Mouse (Mus musculus) CD4-positive, CD25-positive, alpha-beta regulatory T cell, adult 2 months (primary cell): ENCODE results near the gene Exosc5.

ENCODE experiments used
- DNase-seq: peaks from one replicate; pipeline ENCODE4 v3.0.0-alpha.2; 2012; ENCODE audit warnings: low read depth, low spot score

Exosc5 gene

DNA sequence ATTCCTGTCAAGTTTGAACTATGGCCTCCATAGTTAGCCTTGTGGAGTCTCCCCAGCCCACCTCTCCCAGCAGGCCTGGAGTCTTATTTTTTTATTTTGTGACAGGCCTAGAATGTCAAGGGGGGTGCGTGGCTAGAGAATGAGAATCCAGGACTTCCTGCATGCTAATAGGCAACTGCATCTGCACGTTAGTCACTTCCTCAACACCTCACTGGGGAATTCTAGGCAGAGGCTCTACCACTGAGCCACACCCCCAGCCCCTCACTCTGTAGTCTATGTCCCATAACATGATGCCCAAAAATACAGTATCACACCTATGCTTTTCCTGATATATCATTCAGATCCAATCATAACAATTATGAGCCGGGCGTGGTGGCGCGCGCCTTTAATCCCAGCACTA lies 18.0 kb downstream of the Exosc5 start:
- DNase-seq = no peak

GRCm38 (mm10) chr7:25679971-25680370 lies 21.0 kb downstream of the Exosc5 start:
- no peak for DNase-seq

- peak; percentile 97 for DNase-seq
Observed at GRCm38 (mm10) chr7:25680514-25681258, 21.7 kb downstream of the Exosc5 start, which contains the start of gene B9d2. B9d2 (plus strand) TSS chr7:25680780.

DNA sequence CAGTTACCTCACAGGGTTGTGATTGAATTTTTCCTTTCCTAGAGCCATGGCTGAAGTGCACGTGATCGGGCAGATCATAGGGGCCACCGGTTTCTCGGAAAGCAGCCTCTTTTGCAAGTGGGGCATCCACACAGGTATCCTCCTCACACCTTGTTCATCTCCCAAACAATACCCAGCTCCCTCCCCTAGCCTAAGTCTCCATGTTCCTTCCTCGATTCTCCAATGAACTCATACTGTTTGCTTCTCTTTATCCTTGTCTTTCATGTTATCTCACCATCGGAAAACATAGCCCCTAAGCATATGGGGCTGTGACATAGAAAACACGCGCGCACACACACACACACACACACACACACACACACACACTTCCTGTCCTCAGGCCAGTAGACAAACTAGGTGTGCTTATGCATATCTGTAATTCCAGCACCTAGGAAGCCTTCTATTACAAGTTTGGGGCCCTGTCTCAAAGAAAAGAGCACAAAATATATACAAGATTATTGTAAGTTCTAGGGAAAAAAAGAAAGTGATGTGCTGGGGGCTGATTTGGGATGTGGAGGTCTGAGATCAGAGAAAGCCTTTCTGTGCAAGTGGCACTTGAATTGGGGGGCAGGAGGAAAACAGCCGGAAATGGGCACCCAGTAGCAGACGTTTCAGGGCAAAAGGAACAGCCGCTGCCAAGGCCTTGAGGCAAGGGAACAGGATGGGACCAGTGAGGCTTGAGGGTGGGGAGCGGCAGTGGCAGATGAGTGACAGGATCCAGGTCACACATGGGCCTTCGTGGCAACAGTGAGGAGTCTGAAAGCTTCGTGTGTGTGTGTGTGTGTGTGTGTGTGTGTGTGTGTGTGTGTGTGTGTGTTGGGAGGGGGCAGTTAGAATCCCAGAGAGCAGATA lies 22.6 kb downstream of the Exosc5 start:
- peak; percentile 65 for DNase-seq

- peak; percentile 77 for DNase-seq
Observed at GRCm38 (mm10) chr7:25683474-25684180, 24.7 kb downstream of the Exosc5 start.

GRCm38 (mm10) chr7:25684659-25685058 lies 25.7 kb downstream of the Exosc5 start:
- DNase-seq = no peak

GRCm38 (mm10) chr7:25685926-25686470 lies 27.0 kb downstream of the Exosc5 start:
- DNase-seq = no peak

- peak; percentile 94 for DNase-seq
Observed at GRCm38 (mm10) chr7:25686680-25687531, 27.9 kb downstream of the Exosc5 start, which contains the start of gene Tgfb1. Tgfb1 (plus strand) TSS chr7:25687002.

- DNase-seq = peak; percentile 66
Observed at GRCm38 (mm10) chr7:25687811-25688401, 28.9 kb downstream of the Exosc5 start.

DNA sequence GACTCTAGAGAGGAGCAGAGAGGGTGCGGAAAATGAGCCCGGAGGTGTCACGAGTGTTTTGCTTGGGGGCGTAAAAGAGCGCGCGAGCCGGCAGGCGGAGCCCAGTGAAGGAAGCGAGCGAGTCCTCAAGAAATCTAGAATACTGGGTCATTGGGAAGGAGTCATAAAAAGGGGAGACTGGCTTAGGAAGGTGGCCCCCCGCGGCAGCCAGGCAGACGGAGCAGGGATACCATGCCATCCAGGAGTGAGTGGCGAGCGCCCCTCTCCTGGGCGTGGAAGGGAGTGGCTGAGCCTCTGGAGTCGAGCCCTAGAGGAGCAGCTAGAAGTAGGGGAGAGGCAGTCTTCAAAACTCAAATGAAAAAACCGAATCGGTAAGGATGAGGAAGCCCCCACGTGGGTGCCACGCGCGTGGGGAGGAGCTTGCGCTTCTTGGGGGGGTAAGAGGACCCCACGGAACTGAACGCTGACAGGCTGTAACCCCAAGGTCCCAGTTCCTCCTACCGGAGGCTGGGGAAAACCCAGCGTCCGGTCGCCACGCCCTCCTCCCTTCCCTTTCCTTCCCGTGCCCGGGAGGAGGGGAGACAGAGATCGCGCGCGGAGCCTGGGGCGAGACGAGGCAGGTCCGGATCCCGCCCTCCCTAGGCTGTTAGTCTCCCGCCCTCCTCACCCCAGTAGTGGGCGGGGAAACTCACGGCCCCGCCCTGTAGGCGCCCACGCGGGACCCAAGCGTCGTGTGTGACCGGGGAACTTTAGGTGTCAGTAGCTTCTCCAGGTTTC lies 30.0 kb downstream of the Exosc5 start:
- peak; percentile 92 for DNase-seq

GRCm38 (mm10) chr7:25689603-25690021 lies 30.6 kb downstream of the Exosc5 start:
- DNase-seq = peak; percentile 77

DNA sequence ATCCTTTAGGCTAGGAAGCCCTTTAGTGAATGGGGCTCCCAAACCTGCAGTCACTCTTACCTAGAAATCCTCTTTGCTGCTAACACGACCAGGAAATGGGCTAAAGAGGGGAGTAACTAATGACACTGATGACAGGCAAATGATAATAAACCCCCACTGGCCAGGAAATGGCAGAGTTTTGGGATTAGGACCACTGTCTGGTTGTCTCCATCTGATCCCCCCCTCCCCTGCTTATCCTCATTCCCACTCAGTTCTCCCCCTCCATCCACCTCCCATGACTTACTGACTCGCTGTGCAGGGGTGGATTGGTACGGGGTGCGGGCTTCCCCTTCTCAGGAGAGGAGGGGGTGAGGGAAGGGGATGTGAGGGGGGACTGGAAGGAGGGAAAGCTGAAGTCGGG lies 31.1 kb downstream of the Exosc5 start:
- no peak for DNase-seq

DNA sequence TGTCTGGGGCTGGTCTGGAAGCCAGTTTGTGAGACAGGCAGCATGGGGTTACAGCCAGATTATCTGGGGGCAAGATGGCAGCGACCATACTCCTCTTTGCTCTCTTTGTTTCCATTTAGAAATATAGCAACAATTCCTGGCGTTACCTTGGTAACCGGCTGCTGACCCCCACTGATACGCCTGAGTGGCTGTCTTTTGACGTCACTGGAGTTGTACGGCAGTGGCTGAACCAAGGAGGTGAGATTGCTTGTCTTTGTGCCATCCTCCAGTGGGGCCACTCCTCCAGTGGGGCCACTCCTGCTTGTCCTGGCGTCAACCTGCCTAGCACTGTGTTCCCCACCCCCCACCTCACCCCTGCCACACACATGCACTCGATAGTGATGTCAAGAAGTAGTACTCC lies 35.1 kb downstream of the Exosc5 start:
- DNase-seq = no peak

DNA sequence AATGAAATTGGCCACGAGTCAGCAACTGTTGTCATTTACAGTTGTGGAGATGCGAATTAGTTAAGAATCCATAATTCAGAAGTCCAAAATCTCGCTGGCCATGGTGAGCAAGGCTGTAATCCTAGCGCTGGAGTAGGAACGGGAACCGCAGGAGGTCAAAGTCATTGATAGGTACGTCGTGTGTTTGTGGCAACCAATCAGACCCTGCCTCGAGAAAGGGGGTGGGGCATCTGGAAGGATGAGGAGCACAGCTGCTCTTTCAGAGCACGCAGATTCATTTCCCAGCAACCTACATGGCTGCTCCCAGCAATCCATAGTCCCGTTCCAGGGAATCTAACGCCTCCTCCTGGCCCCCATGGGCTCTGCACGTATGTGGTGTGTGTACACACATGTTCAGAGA lies 40.9 kb downstream of the Exosc5 start:
- DNase-seq = no peak

DNA sequence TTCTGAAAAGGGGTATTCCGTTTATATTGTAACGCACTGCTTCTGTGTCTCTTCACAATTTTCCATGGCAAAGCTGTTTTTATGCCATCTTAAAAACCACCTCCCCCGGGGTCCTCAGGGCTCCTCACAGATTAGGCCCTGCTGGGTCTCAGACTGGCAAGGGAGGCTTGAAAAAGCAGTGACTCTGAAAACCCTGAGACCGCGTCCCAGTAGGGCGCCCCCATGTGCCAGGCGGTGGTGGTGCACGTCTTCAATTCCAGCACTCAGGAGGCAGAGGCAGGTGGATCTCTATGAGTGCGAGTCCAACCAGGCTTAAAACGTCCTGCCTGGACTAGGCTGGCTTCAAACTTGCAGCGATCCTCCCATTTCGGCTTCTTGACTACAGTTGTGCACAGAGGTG lies 41.8 kb downstream of the Exosc5 start:
- DNase-seq = peak; percentile 62

DNA sequence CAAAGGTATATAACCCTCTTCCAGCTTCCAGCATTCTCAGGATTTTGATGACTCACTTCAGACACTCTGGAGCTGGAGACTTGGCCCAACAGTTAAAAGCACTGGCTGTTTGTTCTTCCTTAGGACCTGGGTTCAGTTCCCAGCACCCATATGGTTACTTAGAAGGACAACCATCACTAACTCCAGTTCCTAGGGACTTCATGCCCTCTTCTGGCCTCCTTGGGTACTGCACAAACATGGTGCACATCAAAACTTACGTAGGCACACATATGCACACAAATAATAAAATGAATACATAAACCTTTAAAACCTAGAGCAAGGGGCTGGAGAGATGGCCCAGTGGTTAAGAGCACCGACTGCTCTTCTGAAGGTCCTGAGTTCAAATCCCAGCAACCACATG lies 43.4 kb downstream of the Exosc5 start:
- peak; percentile 55 for DNase-seq

DNA sequence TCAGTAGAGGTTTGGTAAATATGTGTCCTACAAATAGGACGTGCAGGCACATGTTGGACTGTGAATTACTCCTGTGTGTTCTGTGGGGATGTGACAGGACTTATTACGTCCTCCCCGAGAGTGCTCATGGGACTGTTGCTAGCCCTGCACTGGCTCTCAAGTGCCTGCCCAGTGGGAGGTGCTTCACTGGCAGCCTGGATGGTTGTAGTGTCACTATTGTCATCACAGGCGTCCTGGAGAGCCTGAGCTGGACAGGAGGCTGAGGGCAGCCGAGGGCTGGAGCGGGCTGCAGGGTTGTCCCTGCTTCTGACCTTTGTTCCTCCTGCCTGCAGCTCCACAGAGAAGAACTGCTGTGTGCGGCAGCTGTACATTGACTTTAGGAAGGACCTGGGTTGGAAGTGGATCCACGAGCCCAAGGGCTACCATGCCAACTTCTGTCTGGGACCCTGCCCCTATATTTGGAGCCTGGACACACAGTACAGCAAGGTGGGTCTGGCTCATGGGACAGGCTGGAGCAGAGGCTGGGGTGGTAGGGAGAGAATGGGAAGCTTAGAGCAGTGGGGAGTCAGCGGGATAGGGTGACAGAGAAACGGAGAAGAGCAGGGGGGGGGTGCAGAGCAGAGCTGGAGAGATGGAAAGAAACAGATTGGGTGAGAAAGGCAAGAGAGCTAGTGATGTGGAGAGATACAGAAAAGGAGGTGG lies 45.0 kb downstream of the Exosc5 start:
- DNase-seq = no peak

GRCm38 (mm10) chr7:25704716-25705364 lies 45.9 kb downstream of the Exosc5 start:
- no peak for DNase-seq
